Mouse (Mus musculus) midbrain, embryonic 11.5 days (tissue): ENCODE results near the gene Dab1. TPM values are rescaled to one million over a fixed set of nuclear protein-coding genes. Genes with fewer than 3 reads are reported as not detected.

ENCODE experiments used
- ATAC-seq: fragments of 200-750 bp; cut with Nextera tagmentation; 2 replicates; pipeline ENCODE4 v1.8.0; 2017; ENCODE audit warnings: moderate TSS enrichment, moderate library complexity; ENCODE audit not compliant: low FRiP score
- DNase-seq: peaks from one replicate; pipeline ENCODE4 v3.0.0; 2015; ENCODE audit warnings: low spot score; ENCODE audit errors: missing footprints
- H3K27ac ChIP-seq: fragments of 300-500 bp; sonication (generic); 2 replicates; pipeline ENCODE4 v1.5.1; 2014; ENCODE audit warnings: low read depth, low read length
- H3K27me3 ChIP-seq: fragments of 300-500 bp; sonication (generic); 2 replicates; pipeline ENCODE4 v1.6.1; 2014; ENCODE audit warnings: mild to moderate bottlenecking, low read length, moderate library complexity, mixed read lengths; ENCODE audit not compliant: control insufficient read depth, insufficient read depth
- H3K36me3 ChIP-seq: fragments of 300-500 bp; sonication (generic); 2 replicates; pipeline ENCODE4 v1.6.1; 2014; ENCODE audit warnings: mild to moderate bottlenecking, low read length, moderate library complexity, mixed read lengths; ENCODE audit not compliant: control insufficient read depth, insufficient read depth
- H3K4me1 ChIP-seq: fragments of 300-500 bp; sonication (generic); 2 replicates; pipeline ENCODE4 v1.6.1; 2014; ENCODE audit warnings: low read length; ENCODE audit not compliant: control insufficient read depth, insufficient read depth
- H3K4me2 ChIP-seq: fragments of 300-500 bp; sonication (generic); 2 replicates; pipeline ENCODE4 v1.6.1; 2014; ENCODE audit warnings: mild to moderate bottlenecking, moderate library complexity
- H3K4me3 ChIP-seq: fragments of 300-500 bp; sonication (generic); 2 replicates; pipeline ENCODE4 v1.5.1; 2014; ENCODE audit warnings: low read depth, low read length
- H3K9ac ChIP-seq: fragments of 300-500 bp; sonication (generic); 2 replicates; pipeline ENCODE4 v1.6.1; 2014; ENCODE audit warnings: low read length
- H3K9me3 ChIP-seq: fragments of 300-500 bp; sonication (generic); 2 replicates; pipeline ENCODE4 v1.6.1; 2016; ENCODE audit warnings: low read length; ENCODE audit not compliant: control insufficient read depth
- WGBS: fragments of 180-500 bp; shearing (Covaris S2); extraction: QIAGEN DNeasy Blood & Tissue Kit; methylation state at CpG from one replicate; pipeline ENCODE4 v1.1.7; 2014; 5-methylcytosine and 5-hydroxymethylcytosine counted together
- polyA plus RNA-seq: library from polyadenylated mRNA; unstranded; fragments of >200 nt; fragmentation: Nextera tagmentation; extraction: Ambion mirVana; gene quantifications from 2 replicates; pipeline ENCODE4 v1.2.1, GENCODE M21; 2014

The Dab1 gene
- polyA plus RNA-seq, 1 experiment from 2014 or later: 43.2 TPM

GRCm38 (mm10) chr4:104456173-104456873 lies 837.2 kb downstream of the Dab1 start:
- DNase-seq (no peak), ATAC-seq (no peak)
- no peaks in the 10 kb centered on the region for H3K9me3 ChIP-seq
- no peak overlapping the region for H3K9ac ChIP-seq
- no peak overlapping the region for H3K27ac ChIP-seq
- WGBS: 82% methylated on average over 7 of the region's 7 CpGs
- H3K36me3 ChIP-seq: no peaks in the 10 kb centered on the region
- H3K4me1 ChIP-seq: no peaks in the 10 kb centered on the region
- H3K27me3 ChIP-seq: no peaks in the 10 kb centered on the region
- H3K4me3 ChIP-seq: no peak overlapping the region
- H3K4me2 ChIP-seq: no peak overlapping the region

DNA sequence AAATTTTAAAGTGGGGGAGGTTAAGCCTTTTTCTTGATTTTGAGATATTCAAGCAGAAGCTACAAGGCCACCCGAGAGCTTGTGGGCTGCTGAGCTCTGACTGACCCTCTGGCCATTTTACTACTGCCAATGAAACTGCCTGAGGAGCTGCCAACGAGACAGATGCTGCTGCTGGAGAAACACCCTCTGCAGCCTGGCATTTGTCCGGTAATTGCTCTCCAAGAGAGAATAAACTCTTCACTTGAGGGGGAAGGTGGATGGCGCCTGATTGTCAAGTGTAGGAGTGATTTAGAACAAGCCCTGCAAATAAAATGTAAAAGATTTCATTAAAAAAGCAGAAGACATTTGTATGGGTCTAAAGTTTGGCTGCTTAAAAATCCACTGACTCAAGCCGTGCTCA lies 839.6 kb downstream of the Dab1 start:
- no peak overlapping the region for H3K4me3 ChIP-seq
- H3K9me3 ChIP-seq: no peaks in the 10 kb centered on the region
- H3K36me3 ChIP-seq: no peaks in the 10 kb centered on the region
- whole genome bisulfite sequencing: 82% methylated on average over 5 of the region's 5 CpGs
- no peaks in the 10 kb centered on the region for H3K27me3 ChIP-seq
- H3K4me2 ChIP-seq: no peak overlapping the region
- H3K27ac ChIP-seq: no peak overlapping the region
- H3K4me1 ChIP-seq: no peaks in the 10 kb centered on the region; the same call in 1 of the 2 replicates
- DNase-seq (no peak), ATAC-seq (no peak)
- H3K9ac ChIP-seq: no peak overlapping the region

DNA sequence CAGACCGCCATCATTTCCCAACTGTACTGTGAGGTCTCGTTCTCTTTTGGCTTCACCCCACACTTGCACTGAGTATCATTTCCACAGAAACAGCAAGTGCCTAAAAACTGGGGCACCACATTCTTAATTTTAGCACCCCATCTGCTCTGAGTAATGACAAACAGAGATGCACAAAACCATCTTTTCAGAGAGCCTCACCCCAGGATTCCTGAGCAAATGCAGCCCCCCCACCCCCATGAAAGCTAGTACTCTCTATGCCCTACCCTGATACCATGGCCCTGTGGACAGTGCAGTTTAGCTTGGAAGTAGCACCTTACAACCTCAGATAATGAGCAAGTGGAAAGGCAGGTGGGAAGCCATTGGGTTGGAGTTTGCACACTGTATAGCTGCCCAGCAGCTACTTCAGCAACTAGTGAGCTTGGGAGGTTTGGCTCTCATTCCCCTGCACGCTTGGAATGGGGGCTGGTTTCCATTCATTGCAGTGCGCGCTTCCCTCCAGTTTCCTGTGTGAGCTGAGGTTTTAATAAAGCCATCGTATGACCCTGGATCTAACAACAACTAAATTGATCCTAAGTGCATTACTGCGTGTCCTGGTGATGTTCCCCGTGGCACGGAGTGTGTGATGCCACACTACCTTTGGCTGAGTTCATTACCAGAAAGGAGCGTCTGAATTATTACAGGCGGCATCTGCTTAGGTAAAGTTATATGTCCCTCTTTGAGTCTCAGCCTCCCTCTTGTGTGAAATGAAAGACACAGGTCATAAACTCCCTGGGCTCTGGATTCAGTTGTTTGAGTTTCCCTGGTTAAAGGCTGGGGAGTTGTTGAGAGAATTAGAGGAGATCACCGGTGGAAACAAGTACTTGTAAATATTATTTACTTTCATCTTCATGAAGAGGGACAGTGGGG lies 842.2 kb downstream of the Dab1 start:
- peaks cover 6% of the 10 kb centered on the region for H3K4me1 ChIP-seq
- peak; percentile 28 for DNase-seq
- H3K4me2 ChIP-seq: no peak overlapping the region
- H3K4me3 ChIP-seq: no peak overlapping the region
- H3K27ac ChIP-seq: no peak overlapping the region
- H3K9me3 ChIP-seq: no peaks in the 10 kb centered on the region
- no peak overlapping the region for H3K9ac ChIP-seq
- H3K36me3 ChIP-seq: no peaks in the 10 kb centered on the region
- H3K27me3 ChIP-seq: no peaks in the 10 kb centered on the region
- 89% methylated on average over 12 of the region's 12 CpGs for WGBS
- no peak for ATAC-seq

DNA sequence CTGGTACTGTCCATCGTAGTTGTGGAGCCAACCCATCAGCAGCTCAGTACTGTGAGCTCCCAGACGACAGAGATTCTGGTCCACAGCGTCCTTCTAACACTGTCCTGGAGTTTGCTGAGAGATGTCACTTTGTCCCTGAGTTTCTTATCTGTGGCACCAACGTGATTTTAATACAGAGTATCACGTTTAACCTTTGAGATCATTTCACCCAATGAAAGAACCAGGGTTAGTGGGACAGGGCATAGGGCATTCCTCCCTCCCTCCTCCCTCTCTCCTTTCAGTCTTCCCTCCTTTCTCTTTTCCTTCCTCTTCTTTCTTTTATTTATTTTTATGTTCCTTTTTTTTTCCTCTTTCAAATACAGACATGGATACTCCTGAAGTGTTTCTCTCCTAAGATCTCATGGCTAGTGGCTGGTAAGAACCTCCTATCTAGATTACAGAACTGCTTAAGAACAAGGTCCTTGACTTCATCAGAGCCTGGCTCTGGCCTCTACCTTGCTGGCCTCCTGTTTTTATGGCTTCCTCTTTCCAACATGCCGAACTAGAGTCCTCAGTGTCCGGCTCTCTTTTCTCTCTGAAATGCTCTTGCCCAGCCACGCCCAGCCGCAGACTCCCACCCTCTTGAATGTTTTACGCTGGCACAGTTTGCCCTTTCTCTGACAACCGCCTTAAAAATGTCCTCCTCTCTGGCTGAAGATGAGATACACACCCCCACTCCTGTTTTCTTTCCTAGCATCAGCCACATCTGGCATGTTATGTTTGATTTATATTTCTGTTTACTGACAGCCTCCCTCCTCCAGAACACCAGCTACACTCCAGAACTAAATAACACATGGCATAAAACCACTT lies 844.0 kb downstream of the Dab1 start:
- Histone ChIP-seq H3K27me3 (no peaks in the 10 kb centered on the region), H3K36me3 (no peaks in the 10 kb centered on the region), H3K4me1 (peaks cover 6% of the 10 kb centered on the region), H3K9ac (no peak overlapping the region), H3K27ac (no peak overlapping the region), H3K9me3 (no peaks in the 10 kb centered on the region), H3K4me3 (no peak overlapping the region), H3K4me2 (no peak overlapping the region)
- DNase-seq: peak; percentile 66
- no peak for ATAC-seq
- 86% methylated on average over 11 of the region's 11 CpGs for WGBS

- no peaks in the 10 kb centered on the region for H3K36me3 ChIP-seq
- no peaks in the 10 kb centered on the region for H3K27me3 ChIP-seq
- no peaks in the 10 kb centered on the region for H3K9me3 ChIP-seq
- H3K27ac ChIP-seq: no peak overlapping the region
- peaks cover 6% of the 10 kb centered on the region for H3K4me1 ChIP-seq
- no peak for DNase-seq
- no peak for ATAC-seq
- 79% methylated on average over 7 of the region's 7 CpGs for WGBS
- H3K9ac ChIP-seq: no peak overlapping the region
- H3K4me2 ChIP-seq: no peak overlapping the region
- H3K4me3 ChIP-seq: no peak overlapping the region
Observed at GRCm38 (mm10) chr4:104463781-104464170, 844.6 kb downstream of the Dab1 start.

GRCm38 (mm10) chr4:104465594-104465993 lies 846.4 kb downstream of the Dab1 start:
- H3K4me2 ChIP-seq: no peak overlapping the region
- peaks cover 6% of the 10 kb centered on the region for H3K4me1 ChIP-seq
- 81% methylated on average over 1 of the region's 1 CpGs for WGBS
- no peak overlapping the region for H3K4me3 ChIP-seq
- H3K36me3 ChIP-seq: no peaks in the 10 kb centered on the region
- no peaks in the 10 kb centered on the region for H3K27me3 ChIP-seq
- no peak for ATAC-seq
- no peak overlapping the region for H3K27ac ChIP-seq
- H3K9me3 ChIP-seq: no peaks in the 10 kb centered on the region
- H3K9ac ChIP-seq: no peak overlapping the region
- DNase-seq: no peak

DNA sequence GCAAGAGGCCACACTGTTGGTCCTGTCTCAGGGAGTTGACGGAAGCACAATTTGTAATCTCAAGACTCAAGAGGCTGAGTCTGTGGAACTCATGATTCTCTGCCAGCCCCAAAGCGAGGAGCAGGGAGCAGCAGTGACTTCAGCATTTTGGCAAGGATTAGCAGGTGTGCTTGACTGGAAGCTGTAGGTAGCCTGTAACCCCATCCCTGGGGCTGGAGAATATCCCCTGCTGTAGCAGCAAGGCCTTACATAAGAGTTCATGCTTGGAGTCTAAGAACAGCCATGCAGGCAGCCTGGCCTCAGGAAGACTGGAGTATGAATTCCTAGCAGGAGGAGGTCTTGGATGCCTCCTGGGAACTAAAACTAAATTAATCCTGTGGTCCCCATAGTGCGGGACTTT lies 849.5 kb downstream of the Dab1 start:
- Histone ChIP-seq H3K9me3 (no peaks in the 10 kb centered on the region), H3K27me3 (no peaks in the 10 kb centered on the region), H3K27ac (no peak overlapping the region), H3K4me3 (no peak overlapping the region), H3K36me3 (no peaks in the 10 kb centered on the region), H3K9ac (no peak overlapping the region), H3K4me1 (peaks cover 6% of the 10 kb centered on the region), H3K4me2 (no peak overlapping the region)
- DNase-seq (no peak), ATAC-seq (no peak)
- 84% methylated on average over 3 of the region's 3 CpGs for WGBS

DNA sequence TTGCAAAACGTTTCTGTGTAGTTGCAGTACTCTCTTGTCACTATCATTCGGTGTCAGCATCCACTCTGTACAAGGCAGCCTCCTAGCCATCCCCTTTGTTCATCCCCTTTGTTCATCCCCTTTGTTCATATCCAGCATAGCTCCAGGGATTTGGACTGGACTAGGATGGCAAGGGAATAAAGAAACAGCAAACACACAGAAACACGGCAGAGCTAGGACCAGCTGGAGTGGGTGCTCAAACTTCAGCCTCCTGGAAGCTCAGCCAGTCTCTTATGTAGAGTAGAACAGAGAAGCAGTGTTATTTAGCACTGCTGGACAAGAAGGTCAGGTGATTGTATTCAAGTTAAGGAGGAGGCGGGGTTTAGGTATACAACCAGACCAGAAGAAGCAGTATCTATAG lies 853.8 kb downstream of the Dab1 start:
- Histone ChIP-seq H3K4me1 (no peaks in the 10 kb centered on the region), H3K4me3 (no peak overlapping the region), H3K4me2 (no peak overlapping the region), H3K9ac (no peak overlapping the region), H3K27me3 (no peaks in the 10 kb centered on the region), H3K36me3 (no peaks in the 10 kb centered on the region), H3K27ac (no peak overlapping the region), H3K9me3 (no peaks in the 10 kb centered on the region)
- 61% methylated on average over 4 of the region's 4 CpGs for WGBS
- peak; percentile 72 for DNase-seq
- ATAC-seq: no peak
